Mouse (Mus musculus): ENCODE measurements around the gene Ak5. TPM values are rescaled to one million over a fixed set of nuclear protein-coding genes. Genes with fewer than 3 reads are reported as not detected.
A peak's percentile ranks its signal among the peaks of the same experiment; 100 is the strongest.

Gene Ak5
- total RNA-seq, 1 experiment from 2014 or later, result not detected

- ATAC-seq (replicated peaks; ENCODE audit: low read depth, poor library complexity, severe bottlenecking), result no peak
These were observed 144.9 kb downstream of the Ak5 start for GRCm38 (mm10) chr3:152523315-152523638.

GRCm38 (mm10) chr3:152522634-152523314 lies 145.4 kb downstream of the Ak5 start:
- ATAC-seq (replicated peaks; ENCODE audit: low read depth, poor library complexity, severe bottlenecking), result no peak

GRCm38 (mm10) chr3:152521054-152521453 lies 147.1 kb downstream of the Ak5 start:
- no peak for ATAC-seq (replicated peaks; ENCODE audit: low read depth, poor library complexity, severe bottlenecking)

- ATAC-seq (replicated peaks; ENCODE audit: low read depth, poor library complexity, severe bottlenecking), result no peak
These were observed 148.1 kb downstream of the Ak5 start for GRCm38 (mm10) chr3:152520074-152520473.

- no peak for ATAC-seq (replicated peaks; ENCODE audit: low read depth, poor library complexity, severe bottlenecking)
These were observed 148.6 kb downstream of the Ak5 start for GRCm38 (mm10) chr3:152519556-152519955.

- no peak for ATAC-seq (replicated peaks; ENCODE audit: low read depth, poor library complexity, severe bottlenecking)
These were observed 151.6 kb downstream of the Ak5 start for GRCm38 (mm10) chr3:152516569-152516968.

GRCm38 (mm10) chr3:152515959-152516358 lies 152.2 kb downstream of the Ak5 start:
- no peak for ATAC-seq (replicated peaks; ENCODE audit: low read depth, poor library complexity, severe bottlenecking)

GRCm38 (mm10) chr3:152512517-152512916 lies 155.6 kb downstream of the Ak5 start:
- peak; percentile 62 for ATAC-seq (replicated peaks; ENCODE audit: low read depth, poor library complexity, severe bottlenecking)

GRCm38 (mm10) chr3:152509268-152509667 lies 158.9 kb downstream of the Ak5 start:
- ATAC-seq (replicated peaks; ENCODE audit: low read depth, poor library complexity, severe bottlenecking), result peak; percentile 82

GRCm38 (mm10) chr3:152508419-152508993 lies 159.7 kb downstream of the Ak5 start:
- no peak for ATAC-seq (replicated peaks; ENCODE audit: low read depth, poor library complexity, severe bottlenecking)

- ATAC-seq (replicated peaks; ENCODE audit: low read depth, poor library complexity, severe bottlenecking), result no peak
These were observed 160.3 kb downstream of the Ak5 start for GRCm38 (mm10) chr3:152507900-152508299.

GRCm38 (mm10) chr3:152498968-152499696 lies 169.0 kb downstream of the Ak5 start:
- peak; percentile 18; the same call in 1 of the 2 replicates for ATAC-seq (replicated peaks; ENCODE audit: low read depth, poor library complexity, severe bottlenecking)

- no peak for ATAC-seq (replicated peaks; ENCODE audit: low read depth, poor library complexity, severe bottlenecking)
These were observed 170.3 kb downstream of the Ak5 start for GRCm38 (mm10) chr3:152497842-152498241.

GRCm38 (mm10) chr3:152497084-152497483 lies 171.1 kb downstream of the Ak5 start:
- no peak for ATAC-seq (replicated peaks; ENCODE audit: low read depth, poor library complexity, severe bottlenecking)

- ATAC-seq (replicated peaks; ENCODE audit: low read depth, poor library complexity, severe bottlenecking), result no peak
These were observed 172.7 kb downstream of the Ak5 start for GRCm38 (mm10) chr3:152495415-152495898.

GRCm38 (mm10) chr3:152494667-152495360 lies 173.3 kb downstream of the Ak5 start:
- no peak for ATAC-seq (replicated peaks; ENCODE audit: low read depth, poor library complexity, severe bottlenecking)

- ATAC-seq (replicated peaks; ENCODE audit: low read depth, poor library complexity, severe bottlenecking), result no peak
These were observed 174.3 kb downstream of the Ak5 start for GRCm38 (mm10) chr3:152493813-152494212.

- ATAC-seq (replicated peaks; ENCODE audit: low read depth, poor library complexity, severe bottlenecking), result no peak
These were observed 175.9 kb downstream of the Ak5 start for GRCm38 (mm10) chr3:152492241-152492640.

GRCm38 (mm10) chr3:152490423-152490822 lies 177.7 kb downstream of the Ak5 start:
- no peak for ATAC-seq (replicated peaks; ENCODE audit: low read depth, poor library complexity, severe bottlenecking)

- ATAC-seq (replicated peaks; ENCODE audit: low read depth, poor library complexity, severe bottlenecking), result no peak
These were observed 179.2 kb downstream of the Ak5 start for GRCm38 (mm10) chr3:152488964-152489363.

GRCm38 (mm10) chr3:152484206-152484605 lies 184.0 kb downstream of the Ak5 start:
- ATAC-seq (replicated peaks; ENCODE audit: low read depth, poor library complexity, severe bottlenecking), result no peak

Data from common myeloid progenitor, adult 5-6 weeks (primary cell).